Mouse (Mus musculus): ENCODE results near the gene Gkap1. TPM values are rescaled to one million over a fixed set of nuclear protein-coding genes. Genes with fewer than 3 reads are reported as not detected.

Gkap1 gene
- polyA plus RNA-seq, 1 experiment from 2014 or later: 21.5 TPM

DNA sequence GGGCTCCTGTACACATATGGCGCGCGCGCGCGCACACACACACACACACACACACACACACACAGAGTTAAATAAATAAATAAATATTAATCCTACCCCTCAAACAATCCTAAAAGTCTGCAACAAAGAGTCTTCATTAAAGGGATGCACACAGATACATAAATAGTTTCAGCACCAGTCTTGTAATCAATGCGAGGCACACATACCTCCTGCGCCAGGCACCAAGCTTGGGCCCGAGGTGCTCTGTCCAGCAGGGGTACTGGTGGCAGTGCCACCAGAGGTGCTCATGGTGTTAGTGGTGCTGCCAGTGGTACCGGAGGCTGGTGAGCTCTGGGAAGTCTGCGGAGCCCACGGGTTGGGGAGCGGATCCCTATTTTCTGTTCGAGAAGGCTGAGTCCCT lies 84.0 kb downstream of the Gkap1 start:
- no peaks in the 10 kb centered on the region for H3K4me1 ChIP-seq (replicated peaks; ENCODE audit: control insufficient read depth, insufficient read depth, low read length)
- no peak overlapping the region for H3K27ac ChIP-seq (ENCODE audit: low read depth)
- peaks cover 78% of the 10 kb centered on the region for H3K36me3 ChIP-seq (ENCODE audit: control insufficient read depth, insufficient read depth, low read length)
- ATAC-seq (replicated peaks; ENCODE audit: low FRiP score, low TSS enrichment, low read depth) (no peak), DNase-seq (ENCODE audit: low spot score) (no peak)
- no peak overlapping the region for H3K4me3 ChIP-seq (ENCODE audit: low read depth, low read length)
- no peak overlapping the region for H3K4me2 ChIP-seq (ENCODE audit: low read length)
- WGBS: 98% methylated on average over 14 of the region's 14 CpGs
- no peaks in the 10 kb centered on the region for H3K27me3 ChIP-seq (replicated peaks; ENCODE audit: control insufficient read depth, insufficient read depth, low read length)
- H3K9ac ChIP-seq (ENCODE audit: low read length): no peak overlapping the region
- no peaks in the 10 kb centered on the region for H3K9me3 ChIP-seq (ENCODE audit: control insufficient read depth, low read length)

DNA sequence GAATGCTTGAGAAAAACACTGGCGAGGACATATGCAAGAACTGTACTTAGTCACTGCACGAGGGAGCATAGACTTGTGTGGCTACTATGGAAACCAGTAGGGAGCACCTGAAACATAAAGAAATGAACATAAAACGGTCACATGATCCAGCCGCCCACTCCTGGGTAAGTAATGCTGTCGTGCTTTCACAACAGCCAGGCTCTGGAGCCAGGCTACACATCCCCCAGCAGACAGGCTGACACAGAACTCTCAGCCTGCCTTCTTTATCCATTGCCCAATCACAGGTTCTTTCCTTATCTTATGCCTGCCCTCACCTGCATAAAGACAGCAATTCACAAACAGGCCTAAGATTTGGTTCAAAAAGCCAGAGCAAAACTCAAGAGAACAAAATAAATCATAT lies 86.0 kb downstream of the Gkap1 start:
- H3K36me3 ChIP-seq (ENCODE audit: control insufficient read depth, insufficient read depth, low read length): peaks cover 76% of the 10 kb centered on the region
- DNase-seq (ENCODE audit: low spot score) (no peak), ATAC-seq (replicated peaks; ENCODE audit: low FRiP score, low TSS enrichment, low read depth) (no peak)
- no peak overlapping the region for H3K4me3 ChIP-seq (ENCODE audit: low read depth, low read length)
- no peaks in the 10 kb centered on the region for H3K9me3 ChIP-seq (ENCODE audit: control insufficient read depth, low read length)
- no peaks in the 10 kb centered on the region for H3K27me3 ChIP-seq (replicated peaks; ENCODE audit: control insufficient read depth, insufficient read depth, low read length)
- no peak overlapping the region for H3K9ac ChIP-seq (ENCODE audit: low read length)
- no peak overlapping the region for H3K4me2 ChIP-seq (ENCODE audit: low read length)
- 74% methylated on average over 5 of the region's 5 CpGs for WGBS
- no peak overlapping the region for H3K27ac ChIP-seq (ENCODE audit: low read depth)
- no peaks in the 10 kb centered on the region for H3K4me1 ChIP-seq (replicated peaks; ENCODE audit: control insufficient read depth, insufficient read depth, low read length)

DNA sequence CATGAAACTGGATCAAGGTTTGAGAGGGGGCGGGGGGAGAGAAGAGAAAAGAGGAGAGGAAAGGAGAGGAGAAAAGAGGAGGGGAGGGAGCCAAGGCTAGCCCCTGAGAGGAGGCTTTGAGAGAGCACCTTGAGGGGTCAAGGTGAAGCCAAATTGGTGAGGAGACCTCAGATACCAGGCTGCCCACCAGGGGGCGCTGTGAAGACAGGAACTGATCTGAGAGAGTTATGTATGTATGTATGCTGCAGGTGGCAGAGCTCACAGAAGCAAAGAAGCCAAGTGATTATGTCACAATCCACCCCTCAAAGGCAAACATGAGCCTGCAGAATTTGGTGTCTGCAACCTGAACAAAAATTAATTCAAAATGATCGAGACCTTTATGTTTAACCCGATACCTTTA lies 87.1 kb downstream of the Gkap1 start:
- Histone ChIP-seq H3K9ac (ENCODE audit: low read length) (no peak overlapping the region), H3K27me3 (replicated peaks; ENCODE audit: control insufficient read depth, insufficient read depth, low read length) (no peaks in the 10 kb centered on the region), H3K36me3 (ENCODE audit: control insufficient read depth, insufficient read depth, low read length) (peaks cover 70% of the 10 kb centered on the region), H3K4me2 (ENCODE audit: low read length) (no peak overlapping the region), H3K4me1 (replicated peaks; ENCODE audit: control insufficient read depth, insufficient read depth, low read length) (no peaks in the 10 kb centered on the region), H3K9me3 (ENCODE audit: control insufficient read depth, low read length) (no peaks in the 10 kb centered on the region), H3K4me3 (ENCODE audit: low read depth, low read length) (no peak overlapping the region), H3K27ac (ENCODE audit: low read depth) (no peak overlapping the region)
- DNase-seq (ENCODE audit: low spot score) (peak; percentile 94), ATAC-seq (replicated peaks; ENCODE audit: low FRiP score, low TSS enrichment, low read depth) (0 out of 2 replicates have a peak, but pooled peaks have one; percentile 50)
- WGBS: 66% methylated on average over 4 of the region's 4 CpGs

DNA sequence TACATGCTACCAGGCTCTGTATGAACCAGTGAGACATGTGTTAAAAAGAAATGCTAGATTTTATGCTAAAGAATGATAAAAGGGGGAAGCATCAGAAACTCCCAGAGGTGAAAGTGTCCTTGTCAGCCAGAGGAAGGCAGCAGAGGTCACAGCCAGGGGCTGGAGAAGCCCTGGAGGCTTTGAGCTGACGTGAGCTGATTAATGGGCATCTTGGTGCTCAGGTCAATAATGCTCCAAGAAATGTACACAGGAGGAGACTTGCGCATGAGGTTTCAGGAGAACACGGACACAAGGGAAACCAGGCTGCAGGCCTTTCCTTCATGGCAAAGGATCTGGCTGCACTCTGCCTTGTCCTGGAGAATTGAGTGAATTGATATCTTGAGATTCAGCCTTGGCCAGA lies 87.7 kb downstream of the Gkap1 start:
- DNase-seq (ENCODE audit: low spot score): no peak
- Histone ChIP-seq H3K9me3 (ENCODE audit: control insufficient read depth, low read length) (no peaks in the 10 kb centered on the region), H3K4me2 (ENCODE audit: low read length) (no peak overlapping the region), H3K36me3 (ENCODE audit: control insufficient read depth, insufficient read depth, low read length) (peaks cover 68% of the 10 kb centered on the region), H3K27me3 (replicated peaks; ENCODE audit: control insufficient read depth, insufficient read depth, low read length) (no peaks in the 10 kb centered on the region), H3K4me1 (replicated peaks; ENCODE audit: control insufficient read depth, insufficient read depth, low read length) (no peaks in the 10 kb centered on the region), H3K9ac (ENCODE audit: low read length) (no peak overlapping the region), H3K27ac (ENCODE audit: low read depth) (no peak overlapping the region), H3K4me3 (ENCODE audit: low read depth, low read length) (no peak overlapping the region)
- 88% methylated on average over 3 of the region's 3 CpGs for WGBS
- no peak for ATAC-seq (replicated peaks; ENCODE audit: low FRiP score, low TSS enrichment, low read depth)

GRCm38 (mm10) chr13:58186281-58186680 lies 89.2 kb downstream of the Gkap1 start:
- Histone ChIP-seq H3K4me2 (ENCODE audit: low read length) (no peak overlapping the region), H3K4me3 (ENCODE audit: low read depth, low read length) (no peak overlapping the region), H3K27me3 (replicated peaks; ENCODE audit: control insufficient read depth, insufficient read depth, low read length) (no peaks in the 10 kb centered on the region), H3K36me3 (ENCODE audit: control insufficient read depth, insufficient read depth, low read length) (peaks cover 68% of the 10 kb centered on the region), H3K27ac (ENCODE audit: low read depth) (no peak overlapping the region), H3K9ac (ENCODE audit: low read length) (no peak overlapping the region), H3K4me1 (replicated peaks; ENCODE audit: control insufficient read depth, insufficient read depth, low read length) (no peaks in the 10 kb centered on the region), H3K9me3 (ENCODE audit: control insufficient read depth, low read length) (no peaks in the 10 kb centered on the region)
- DNase-seq (ENCODE audit: low spot score) (no peak), ATAC-seq (replicated peaks; ENCODE audit: low FRiP score, low TSS enrichment, low read depth) (no peak)
- 86% methylated on average over 8 of the region's 8 CpGs for WGBS

DNA sequence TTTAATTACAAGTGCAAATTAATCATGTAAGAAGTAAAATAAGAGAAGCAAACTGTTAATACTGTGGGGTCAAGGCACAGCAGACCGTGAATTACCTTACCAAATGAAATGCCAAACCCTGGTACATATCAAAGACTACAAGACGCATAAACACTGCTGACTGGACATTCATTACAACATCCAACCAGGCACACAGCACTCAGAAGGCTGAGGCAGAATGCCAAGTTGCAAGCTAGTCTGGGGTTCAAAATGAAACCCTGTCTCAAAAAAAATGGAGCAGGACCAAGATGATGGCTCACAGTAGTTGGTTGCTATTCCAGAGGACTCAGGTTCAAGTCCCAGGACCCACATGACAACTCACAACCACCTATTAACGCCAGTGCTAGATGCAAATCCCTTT lies 91.4 kb downstream of the Gkap1 start:
- Histone ChIP-seq H3K27ac (ENCODE audit: low read depth) (no peak overlapping the region), H3K4me1 (replicated peaks; ENCODE audit: control insufficient read depth, insufficient read depth, low read length) (no peaks in the 10 kb centered on the region), H3K9ac (ENCODE audit: low read length) (no peak overlapping the region), H3K9me3 (ENCODE audit: control insufficient read depth, low read length) (no peaks in the 10 kb centered on the region), H3K4me3 (ENCODE audit: low read depth, low read length) (no peak overlapping the region), H3K27me3 (replicated peaks; ENCODE audit: control insufficient read depth, insufficient read depth, low read length) (no peaks in the 10 kb centered on the region), H3K36me3 (ENCODE audit: control insufficient read depth, insufficient read depth, low read length) (peaks cover 68% of the 10 kb centered on the region), H3K4me2 (ENCODE audit: low read length) (no peak overlapping the region)
- DNase-seq (ENCODE audit: low spot score) (no peak), ATAC-seq (replicated peaks; ENCODE audit: low FRiP score, low TSS enrichment, low read depth) (no peak)
- WGBS: 72% methylated on average over 3 of the region's 3 CpGs

Small RNA genes within 50 kb of the gene (microRNA-seq; reads per million reads assigned to microRNA genes)
- not detected for gene Mir6369

Other genes starting within 250 kb of the Gkap1 start
- gene Klhl3, start 162.1 kb downstream of the Gkap1 start, polyA plus RNA-seq (2014; fragmentation: Nextera tagmentation; extraction: Ambion mirVana): 3.0 and 3.3 TPM in 2 replicates
- gene Hnrnpa0, start 147.1 kb downstream of the Gkap1 start, polyA plus RNA-seq (2014; fragmentation: Nextera tagmentation; extraction: Ambion mirVana): 42.5 and 42.8 TPM in 2 replicates
- gene Idnk, start 118.0 kb downstream of the Gkap1 start, polyA plus RNA-seq (2014; fragmentation: Nextera tagmentation; extraction: Ambion mirVana): 35.7 and 39.0 TPM in 2 replicates
- 83.3 and 85.6 TPM in 2 replicates for gene Ubqln1, start 60.0 kb downstream of the Gkap1 start, polyA plus RNA-seq (2014; fragmentation: Nextera tagmentation; extraction: Ambion mirVana)
- gene Kif27, start 83.4 kb upstream of the Gkap1 start, polyA plus RNA-seq (2014; fragmentation: Nextera tagmentation; extraction: Ambion mirVana): 0.52 and 1.0 TPM in 2 replicates
- 34.0 and 35.6 TPM in 2 replicates for gene 2210016F16Rik, start 109.5 kb upstream of the Gkap1 start, polyA plus RNA-seq (2014; fragmentation: Nextera tagmentation; extraction: Ambion mirVana)
- gene Rmi1, start 126.5 kb upstream of the Gkap1 start, polyA plus RNA-seq (2014; fragmentation: Nextera tagmentation; extraction: Ambion mirVana): 21.2 and 26.0 TPM in 2 replicates
- 1,414 and 1,590 TPM in 2 replicates for gene Hnrnpk, start 127.6 kb upstream of the Gkap1 start, polyA plus RNA-seq (2014; fragmentation: Nextera tagmentation; extraction: Ambion mirVana)

All from intestine, embryonic 14.5 days (tissue).